Mouse (Mus musculus) bone marrow macrophage, adult 2 months (primary cell): ENCODE measurements around the gene Abca14. TPM values are rescaled to one million over a fixed set of nuclear protein-coding genes. Genes with fewer than 3 reads are reported as not detected.

Source experiments
- H3K27ac ChIP-seq: 2 replicates; pipeline ENCODE4 v1.5.1; 2012; ENCODE audit warnings: low read depth, low read length; ENCODE audit not compliant: insufficient read depth
- H3K4me1 ChIP-seq: 2 replicates; pipeline ENCODE4 v1.6.1; 2012; ENCODE audit warnings: low read length; ENCODE audit not compliant: control insufficient read depth, insufficient read depth
- H3K4me3 ChIP-seq: 2 replicates; pipeline ENCODE4 v1.5.1; 2012; ENCODE audit warnings: mild to moderate bottlenecking, low read length, moderate library complexity; ENCODE audit not compliant: insufficient read depth
- CTCF ChIP-seq: IDR thresholded peaks from 2 replicates; pipeline ENCODE4 v1.5.1; 2012; ENCODE audit warnings: low read depth, mild to moderate bottlenecking, low read length, moderate library complexity
- POLR2A ChIP-seq: IDR thresholded peaks from 2 replicates; pipeline ENCODE4 v1.6.1; 2012; ENCODE audit warnings: mild to moderate bottlenecking, low read depth, low read length, borderline replicate concordance
- polyA plus RNA-seq: library from polyadenylated mRNA; stranded (reverse); fragments of >200 nt; gene quantifications from 2 replicates; pipeline ENCODE4 v1.2.4, GENCODE M21; 2012; ENCODE audit not compliant: missing spikeins, insufficient read depth, insufficient read length

Abca14 gene
- not detected in 2 replicates for polyA plus RNA-seq

GRCm38 (mm10) chr7:120203789-120204188 lies at the start of gene Abca14:
Gene Abca14 (plus strand): TSS chr7:120203961.
- TF ChIP-seq POLR2A (no peak), CTCF (peak; percentile 54)
- Histone ChIP-seq H3K4me1 (peaks cover 14% of the 10 kb centered on the region), H3K4me3 (no peak within 1 kb of the TSS), H3K27ac (no peak within 1 kb of the TSS)

DNA sequence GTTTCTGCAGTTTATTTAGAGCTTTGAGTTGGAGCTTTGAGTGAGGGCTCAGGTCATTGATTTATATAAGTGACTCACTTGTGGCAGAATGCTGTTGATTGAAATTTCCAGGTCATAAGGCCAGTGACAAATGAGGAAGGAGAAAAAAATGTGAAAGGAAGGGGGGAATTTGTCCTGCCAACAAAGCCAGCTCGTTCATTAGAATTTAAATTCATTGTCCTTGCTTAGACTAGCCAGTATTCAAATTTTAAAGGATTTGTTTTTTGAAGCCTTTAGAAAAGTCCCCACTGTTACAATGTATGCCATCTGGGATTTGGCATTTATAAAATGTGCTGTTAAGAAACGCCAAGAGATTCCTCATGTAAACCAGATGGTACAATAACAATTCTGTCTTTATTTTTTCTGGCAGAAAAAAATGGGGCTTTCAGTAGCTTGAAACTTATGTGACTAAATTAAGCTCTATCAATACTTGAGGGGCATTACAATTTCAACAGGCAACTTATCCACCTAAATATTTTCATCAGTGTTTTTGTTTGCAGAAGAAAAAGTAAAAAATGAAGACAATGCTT lies 46.8 kb upstream of the Abca14 start:
- TF ChIP-seq POLR2A = no peak
- TF ChIP-seq CTCF = no peak
- Histone ChIP-seq H3K4me3 (no peak overlapping the region), H3K27ac (no peak overlapping the region), H3K4me1 (peaks cover 4% of the 10 kb centered on the region)

GRCm38 (mm10) chr7:120157575-120158061 lies 46.1 kb upstream of the Abca14 start:
- no peak overlapping the region for H3K27ac ChIP-seq
- no peak overlapping the region for H3K4me3 ChIP-seq
- no peak for TF ChIP-seq CTCF
- TF ChIP-seq POLR2A = no peak
- H3K4me1 ChIP-seq = peaks cover 4% of the 10 kb centered on the region

GRCm38 (mm10) chr7:120158121-120158613 lies 45.6 kb upstream of the Abca14 start:
- no peak for TF ChIP-seq CTCF
- TF ChIP-seq POLR2A = no peak
- no peak overlapping the region for H3K27ac ChIP-seq
- no peak overlapping the region for H3K4me3 ChIP-seq
- H3K4me1 ChIP-seq = peaks cover 4% of the 10 kb centered on the region

DNA sequence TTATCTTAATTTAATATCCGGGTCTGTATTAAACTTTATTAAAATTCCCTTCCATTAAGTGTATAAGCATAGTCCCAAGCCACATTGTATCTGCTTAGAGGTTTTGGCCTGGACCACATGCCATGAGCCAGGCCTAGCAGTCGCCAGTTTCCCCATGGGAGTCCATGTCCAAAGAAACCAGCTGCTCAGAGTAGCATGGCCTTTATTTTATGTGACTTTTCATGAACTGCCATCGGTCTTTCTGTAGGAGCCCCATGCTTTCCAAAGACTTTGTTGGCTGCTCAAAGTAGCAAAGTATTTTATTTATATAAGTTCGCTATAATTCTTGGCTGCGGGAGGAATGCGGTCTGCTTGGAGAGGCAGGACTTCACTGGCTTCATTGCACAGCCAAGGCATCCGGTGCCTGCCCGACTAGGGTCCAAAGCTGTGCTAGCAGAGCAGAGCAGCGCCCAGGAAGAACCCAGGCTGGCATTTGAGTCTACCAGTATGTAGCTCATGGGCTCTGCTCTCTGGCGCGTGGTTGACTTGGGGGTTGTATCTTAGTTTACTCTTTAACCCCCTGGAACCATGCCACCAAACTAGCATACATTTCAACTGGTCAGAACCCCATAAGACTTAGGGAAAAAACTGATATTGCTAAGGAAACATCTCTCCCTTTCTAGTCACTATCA lies 40.0 kb upstream of the Abca14 start:
- TF ChIP-seq CTCF (no peak), POLR2A (no peak)
- H3K4me1 ChIP-seq = no peaks in the 10 kb centered on the region
- no peak overlapping the region for H3K4me3 ChIP-seq
- no peak overlapping the region for H3K27ac ChIP-seq

DNA sequence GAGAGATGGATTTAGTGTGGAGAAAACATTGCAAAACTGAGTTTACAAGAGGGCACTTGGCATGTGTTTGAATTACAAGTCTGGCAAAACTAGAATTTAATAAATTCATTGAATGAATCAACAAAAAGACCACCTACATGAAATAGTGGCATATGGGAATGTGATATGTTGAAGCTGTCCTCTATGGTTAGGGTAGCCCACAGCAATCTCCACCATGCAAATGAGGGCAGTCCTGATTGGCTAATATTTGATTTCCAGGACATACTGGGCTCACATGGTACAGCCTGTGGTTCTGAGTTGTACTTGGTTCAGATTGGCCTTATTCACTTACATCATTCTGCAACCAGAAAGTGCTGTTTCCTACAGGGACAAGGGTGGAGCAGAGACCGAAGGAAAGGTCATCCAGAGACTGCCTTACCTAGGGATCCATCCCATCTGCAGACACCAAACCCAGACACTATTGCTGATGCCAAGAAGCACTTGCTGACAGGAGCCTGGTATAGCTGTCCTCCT lies 31.5 kb upstream of the Abca14 start:
- TF ChIP-seq CTCF (no peak), POLR2A (no peak)
- Histone ChIP-seq H3K4me3 (no peak overlapping the region), H3K27ac (no peak overlapping the region), H3K4me1 (no peaks in the 10 kb centered on the region)

- TF ChIP-seq CTCF (no peak), POLR2A (no peak)
- Histone ChIP-seq H3K4me1 (no peaks in the 10 kb centered on the region), H3K27ac (no peak within 1 kb of the TSS), H3K4me3 (no peak within 1 kb of the TSS)
Observed at GRCm38 (mm10) chr7:120173603-120174244, 30.0 kb upstream of the Abca14 start, which contains the start of gene Anks4b. Gene Anks4b (plus strand): TSS chr7:120173858.

DNA sequence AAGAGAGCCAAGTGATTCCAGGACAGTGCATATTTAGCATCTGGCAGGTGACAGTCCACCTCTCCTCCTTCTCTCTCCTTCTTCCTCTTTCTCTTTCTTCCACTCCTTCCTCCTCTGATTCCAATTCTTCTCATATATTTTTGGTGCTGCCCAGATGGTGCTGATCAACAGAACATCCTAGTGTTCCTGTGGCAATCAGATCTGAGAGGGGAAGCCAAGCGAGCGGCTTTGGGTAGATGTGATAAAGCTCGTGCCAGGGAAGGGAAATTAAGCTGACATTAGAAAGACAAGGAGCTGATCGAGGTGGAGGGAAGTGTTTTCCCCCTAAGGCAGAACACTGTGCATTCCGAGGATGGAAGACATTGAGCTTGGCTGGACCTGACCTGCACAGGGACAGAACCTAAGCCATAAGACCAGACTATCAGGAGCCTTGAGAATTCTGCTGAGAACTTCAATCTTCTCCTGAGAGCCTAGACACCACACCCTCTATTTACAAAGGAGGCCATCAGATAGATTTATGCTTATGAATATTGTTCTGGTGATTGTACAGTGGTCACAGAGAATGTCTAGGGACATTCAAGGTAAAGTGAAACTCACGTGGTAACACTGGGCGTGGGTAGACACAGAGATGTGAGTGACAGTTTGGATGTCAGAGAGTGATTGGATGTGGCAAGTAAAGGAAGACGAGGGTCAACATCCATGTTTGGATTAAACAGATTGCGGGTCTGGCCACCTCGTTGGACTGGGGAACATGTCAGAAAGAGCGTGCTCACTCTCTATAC lies 28.8 kb upstream of the Abca14 start:
- TF ChIP-seq POLR2A = no peak
- TF ChIP-seq CTCF = no peak
- no peaks in the 10 kb centered on the region for H3K4me1 ChIP-seq
- H3K27ac ChIP-seq = no peak overlapping the region
- no peak overlapping the region for H3K4me3 ChIP-seq

DNA sequence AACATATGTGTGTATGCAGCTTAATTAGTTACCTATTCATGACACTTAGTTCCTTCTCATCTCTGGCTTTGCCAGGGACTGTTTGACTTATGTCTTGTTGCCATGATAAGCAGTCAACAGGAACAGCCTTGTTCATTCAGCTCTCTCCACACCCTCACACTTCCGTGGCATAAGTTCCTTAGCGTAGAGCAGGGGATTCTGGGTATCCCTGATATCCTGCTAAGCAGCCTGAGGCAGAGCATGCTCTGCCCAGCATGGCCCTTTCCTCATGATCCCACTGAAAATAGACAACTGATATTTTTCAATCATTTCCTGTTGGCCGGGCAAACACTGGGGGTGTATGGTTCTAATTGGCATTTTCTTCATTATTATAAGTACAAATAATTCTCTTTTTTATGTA lies 26.1 kb upstream of the Abca14 start:
- TF ChIP-seq POLR2A = no peak
- TF ChIP-seq CTCF = no peak
- H3K27ac ChIP-seq = no peak overlapping the region
- no peaks in the 10 kb centered on the region for H3K4me1 ChIP-seq
- no peak overlapping the region for H3K4me3 ChIP-seq
